In genomic region chr1:176927312-176927711, GRCm38 (mm10) we compare ENCODE assay signal across 18 mouse cellular contexts.
A peak's percentile ranks its signal among the peaks of the same experiment; 100 is the strongest.
DNase-seq lines count a peak whose midpoint lies in the region; ATAC-seq and TF ChIP-seq lines count a peak whose summit lies in the region.
"Had no signal": no experiment of that assay in that cellular context is flagged by ENCODE, and none has a peak within 500 bp of the region (broad histone marks: within the 10 kb centered on the region; RNA-seq: fewer than 3 reads in every experiment).

No protein-coding gene starts in this region.

- no peak overlapping the region for H3K4me3 ChIP-seq in forebrain, postnatal 0 days (ENCODE audit: low read depth, low read length)
- H3K4me3 ChIP-seq in forebrain, embryonic 13.5 days: no peak overlapping the region
- H3K4me3 ChIP-seq: liver, embryonic 12.5 days; lung, embryonic 15.5 days; stomach, embryonic 15.5 days had no signal

- peak overlapping the region; percentile 57; the same call in 1 of the 2 replicates for H3K27ac ChIP-seq in forebrain, postnatal 0 days (ENCODE audit: low read depth, low read length)
- H3K27ac ChIP-seq in forebrain, embryonic 13.5 days: no peak overlapping the region; the same call in 1 of the 2 replicates
- H3K27ac ChIP-seq: liver, embryonic 12.5 days; lung, embryonic 15.5 days; stomach, embryonic 15.5 days had no signal

- no peak overlapping the region for H3K4me2 ChIP-seq in forebrain, postnatal 0 days (ENCODE audit: low read depth)
- no peak overlapping the region for H3K4me2 ChIP-seq in forebrain, embryonic 13.5 days
- H3K4me2 ChIP-seq: liver, embryonic 12.5 days; lung, embryonic 15.5 days; stomach, embryonic 15.5 days had no signal

- WGBS in forebrain, postnatal 0 days: 78% methylated on average over 9 of the region's 9 CpGs
- 93% methylated on average over 9 of the region's 9 CpGs for WGBS in forebrain, embryonic 13.5 days

- H3K9ac ChIP-seq in forebrain, postnatal 0 days: no peak overlapping the region
- no peak overlapping the region for H3K9ac ChIP-seq in forebrain, embryonic 13.5 days
- H3K9ac ChIP-seq: liver, embryonic 12.5 days; lung, embryonic 15.5 days; stomach, embryonic 15.5 days had no signal

- H3K4me1 ChIP-seq in forebrain, postnatal 0 days (ENCODE audit: insufficient read depth): peaks cover 3% of the 10 kb centered on the region; the same call in 1 of the 2 replicates
- H3K4me1 ChIP-seq in forebrain, embryonic 13.5 days: peaks cover 37% of the 10 kb centered on the region
- H3K4me1 ChIP-seq: stomach, embryonic 15.5 days had no signal

- no peak for TF ChIP-seq CTCF in forebrain, postnatal 0 days (IDR thresholded peaks at IDR 0.05; ENCODE audit: low read depth)

- intact Hi-C loops in left cerebral cortex, postnatal 36 days (cut with DNase I): no loop called here

- no peak for ATAC-seq in forebrain, postnatal 0 days
- no peak for ATAC-seq in forebrain, embryonic 13.5 days
- ATAC-seq: CD4-positive, CD25-positive, alpha-beta regulatory T cell, adult 4 months; hindbrain, embryonic 16.5 days; liver, embryonic 12.5 days; midbrain, embryonic 16.5 days had no signal

- H3K9me3 ChIP-seq in forebrain, postnatal 0 days (ENCODE audit: low read length): no peaks in the 10 kb centered on the region
- H3K9me3 ChIP-seq in forebrain, embryonic 13.5 days (replicated peaks): no peaks in the 10 kb centered on the region
- H3K9me3 ChIP-seq: liver, embryonic 12.5 days; lung, embryonic 15.5 days; stomach, embryonic 15.5 days had no signal

- H3K36me3 ChIP-seq in forebrain, postnatal 0 days (ENCODE audit: insufficient read depth): no peaks in the 10 kb centered on the region
- H3K36me3 ChIP-seq in forebrain, embryonic 13.5 days (ENCODE audit: poor library complexity, severe bottlenecking): no peaks in the 10 kb centered on the region
- H3K36me3 ChIP-seq: liver, embryonic 12.5 days; lung, embryonic 15.5 days; stomach, embryonic 15.5 days had no signal

- no peaks in the 10 kb centered on the region for H3K27me3 ChIP-seq in forebrain, postnatal 0 days (ENCODE audit: insufficient read depth, low read length)
- no peaks in the 10 kb centered on the region for H3K27me3 ChIP-seq in forebrain, embryonic 13.5 days
- H3K27me3 ChIP-seq: liver, embryonic 12.5 days; lung, embryonic 15.5 days; stomach, embryonic 15.5 days had no signal

- no peak for DNase-seq in forebrain, postnatal 0 days
- peak; percentile 38 to 63 for DNase-seq in left cerebral cortex, adult 18-20 months (ENCODE audit: low spot score in 2 of 2)
- DNase-seq in left cerebral cortex, adult 11 months (ENCODE audit: low spot score): no peak
- DNase-seq in left cerebral cortex, postnatal 36 days (ENCODE audit: low spot score in 2 of 2): peak; percentile 73 to 80
- DNase-seq in gastrocnemius, adult 18-20 months (ENCODE audit: low spot score): no peak
- no peak for DNase-seq in adrenal gland, postnatal 10 days
- DNase-seq: adrenal gland, adult 8-10 months; gastrocnemius, postnatal 14 days; kidney, adult 18-20 months; kidney, postnatal 36 days; spleen, adult 18-20 months had no signal

Comparison
In these comparisons a context has a peak if more than half of its experiments do, and no peak if none do; other contexts are left out.
1. DNase-seq: peak in left cerebral cortex, adult 18-20 months (2 of 2) and left cerebral cortex, postnatal 36 days (2 of 2); none in forebrain, postnatal 0 days (single experiment), left cerebral cortex, adult 11 months (single experiment), gastrocnemius, adult 18-20 months (single experiment) and adrenal gland, postnatal 10 days (single experiment).